Mouse (Mus musculus): ENCODE results near the gene Ttc39a. TPM values are rescaled to one million over a fixed set of nuclear protein-coding genes. Genes with fewer than 3 reads are reported as not detected.
"Not testable (repeated sequence)": the region's sequence is repeated elsewhere in the genome, so short reads cannot be mapped to it uniquely, and the experiment has no call there.

Gene Ttc39a
- 12.9 and 13.7 TPM in 2 replicates for polyA plus RNA-seq (2016; fragmentation: Nextera tagmentation; extraction: Ambion mirVana)

DNA sequence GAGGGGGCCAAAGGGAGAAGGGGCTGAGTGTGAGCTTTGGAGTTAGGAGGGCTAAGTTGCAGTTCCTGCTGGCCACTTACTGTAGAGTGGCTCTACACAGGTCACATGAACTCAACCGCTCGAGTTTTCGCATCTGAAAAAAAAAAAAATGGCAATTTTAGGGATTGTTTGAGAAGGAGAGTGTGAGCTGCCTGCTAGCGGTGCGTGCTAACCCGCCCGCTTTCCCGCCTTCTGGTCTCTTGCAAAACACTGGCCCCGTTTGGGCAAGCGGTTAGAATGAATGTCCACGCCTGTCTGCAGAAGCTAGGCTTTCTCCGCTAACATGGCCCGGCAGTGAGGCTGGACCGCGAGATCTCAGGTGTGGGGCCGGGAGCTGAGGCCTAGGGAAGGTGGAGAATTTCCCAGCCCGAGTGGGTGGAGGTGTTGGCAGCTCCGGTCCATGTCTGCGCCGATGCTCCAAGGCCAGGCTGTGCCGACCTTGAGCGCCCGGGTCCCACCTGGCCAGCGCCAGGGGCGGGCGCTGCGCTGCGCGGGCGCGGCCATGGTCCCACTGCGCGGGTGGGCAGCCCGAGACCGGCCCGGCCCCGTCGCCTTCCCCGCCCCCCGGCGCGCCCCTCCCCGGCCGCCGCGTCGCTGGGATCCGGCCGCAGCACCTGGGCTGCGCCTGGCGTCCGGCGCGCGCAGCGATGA lies at the start of gene Ttc39a:
Gene Ttc39a, plus strand, starts transcription at position 138 of the 690 bp plus-strand sequence.
- WGBS (ENCODE audit: insufficient replicate concordance): under 1% methylated on average over 48 of the region's 56 CpGs
- peak within 1 kb of the TSS; percentile 99 for H3K27ac ChIP-seq
- H3K36me3 ChIP-seq: peaks cover 36% of the 10 kb centered on the region
- H3K4me1 ChIP-seq: peaks cover 71% of the 10 kb centered on the region
- H3K4me2 ChIP-seq: peak within 1 kb of the TSS; percentile 91
- H3K4me3 ChIP-seq: peak within 1 kb of the TSS; percentile 76
- H3K27me3 ChIP-seq (replicated peaks): no peaks in the 10 kb centered on the region
- no peaks in the 10 kb centered on the region for H3K9me3 ChIP-seq (replicated peaks)
- peak; percentile 44 for ATAC-seq
- H3K9ac ChIP-seq: peak within 1 kb of the TSS; percentile 90

- Histone ChIP-seq H3K27ac (no peak overlapping the region), H3K4me2 (no peak overlapping the region), H3K9me3 (replicated peaks) (no peaks in the 10 kb centered on the region), H3K4me3 (no peak overlapping the region), H3K4me1 (no peaks in the 10 kb centered on the region), H3K27me3 (replicated peaks) (no peaks in the 10 kb centered on the region), H3K9ac (no peak overlapping the region), H3K36me3 (peaks cover 78% of the 10 kb centered on the region)
- WGBS (ENCODE audit: insufficient replicate concordance): 81% methylated on average over 1 of the region's 1 CpGs
- no peak for ATAC-seq
Measured at GRCm38 (mm10) chr4:109378107-109378506, 28.3 kb upstream of the Ttc39a start.

- H3K27me3 ChIP-seq (replicated peaks): no peaks in the 10 kb centered on the region
- H3K4me1 ChIP-seq: no peaks in the 10 kb centered on the region
- H3K27ac ChIP-seq: no peak overlapping the region
- no peak for ATAC-seq
- WGBS (ENCODE audit: insufficient replicate concordance): 88% methylated on average over 2 of the region's 2 CpGs
- H3K4me3 ChIP-seq: no peak overlapping the region
- H3K36me3 ChIP-seq: peaks cover 54% of the 10 kb centered on the region
- no peaks in the 10 kb centered on the region for H3K9me3 ChIP-seq (replicated peaks)
- H3K9ac ChIP-seq: no peak overlapping the region
- H3K4me2 ChIP-seq: no peak overlapping the region
Measured at GRCm38 (mm10) chr4:109382457-109382856, 24.0 kb upstream of the Ttc39a start.

DNA sequence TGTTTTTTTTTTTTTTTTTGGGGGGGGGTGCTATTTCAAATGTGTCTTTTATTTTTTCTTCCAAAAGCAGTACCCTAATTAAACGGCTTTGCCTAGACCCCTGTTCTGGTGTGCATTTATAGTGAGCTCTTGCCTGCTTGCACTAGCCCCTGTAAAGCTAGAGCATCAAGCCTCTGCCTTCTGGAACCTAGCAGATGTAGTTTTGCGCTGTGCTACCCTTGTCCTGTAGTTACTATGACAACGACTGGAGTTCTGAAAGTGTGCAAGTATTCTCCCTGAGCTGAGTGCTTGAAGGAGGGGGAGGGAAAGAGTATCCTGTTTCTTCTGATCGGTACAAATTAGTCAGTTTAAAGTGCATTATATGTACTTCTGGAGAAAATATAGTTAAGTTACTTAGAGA lies 20.8 kb upstream of the Ttc39a start:
- H3K9me3 ChIP-seq (replicated peaks): no peaks in the 10 kb centered on the region
- WGBS (ENCODE audit: insufficient replicate concordance): 82% methylated on average over 4 of the region's 4 CpGs
- H3K4me2 ChIP-seq: no peak overlapping the region
- H3K9ac ChIP-seq: no peak overlapping the region
- H3K4me1 ChIP-seq: no peaks in the 10 kb centered on the region
- H3K4me3 ChIP-seq: no peak overlapping the region
- no peak overlapping the region for H3K27ac ChIP-seq
- H3K36me3 ChIP-seq: peaks cover 45% of the 10 kb centered on the region
- ATAC-seq: no peak
- H3K27me3 ChIP-seq (replicated peaks): no peaks in the 10 kb centered on the region

DNA sequence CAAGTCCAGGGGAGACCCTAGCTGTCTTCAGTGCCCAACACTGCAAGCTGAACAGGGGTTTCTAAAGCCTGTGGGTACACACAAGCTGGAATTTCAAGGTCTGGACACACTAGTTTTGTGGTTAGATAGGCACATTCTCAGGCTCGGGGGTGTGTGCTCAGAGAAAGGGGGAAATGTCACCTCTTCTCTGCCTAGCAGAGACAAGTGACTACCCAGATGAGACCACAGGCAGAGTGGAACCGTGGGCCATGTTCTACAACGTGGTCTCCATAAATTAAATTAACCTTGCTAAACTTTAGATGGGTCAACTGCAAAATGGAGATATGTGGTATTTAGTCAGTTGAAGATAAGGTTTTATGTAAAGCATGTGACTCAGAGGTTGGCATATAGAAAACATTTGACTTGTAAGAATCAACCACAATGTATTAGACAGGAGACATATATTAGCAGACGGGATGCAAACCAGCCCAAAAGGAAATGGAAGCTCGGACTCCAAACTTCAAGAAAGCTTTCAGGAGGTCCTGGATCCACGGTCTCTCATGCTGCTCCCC lies 13.1 kb upstream of the Ttc39a start:
- Histone ChIP-seq H3K27ac (no peak overlapping the region), H3K4me2 (peak overlapping the region; percentile 65), H3K36me3 (peaks cover 14% of the 10 kb centered on the region), H3K27me3 (replicated peaks) (peaks cover 3% of the 10 kb centered on the region), H3K9me3 (replicated peaks) (no peaks in the 10 kb centered on the region), H3K4me3 (no peak overlapping the region), H3K4me1 (peaks cover 24% of the 10 kb centered on the region), H3K9ac (no peak overlapping the region)
- no peak for ATAC-seq
- WGBS (ENCODE audit: insufficient replicate concordance): 39% methylated on average over 6 of the region's 6 CpGs

GRCm38 (mm10) chr4:109393902-109394301 lies 12.5 kb upstream of the Ttc39a start:
- WGBS (ENCODE audit: insufficient replicate concordance): 22% methylated on average over 13 of the region's 13 CpGs
- H3K9ac ChIP-seq: peak overlapping the region; percentile 43; the same call in 1 of the 2 replicates
- peak overlapping the region; percentile 22 for H3K4me3 ChIP-seq

DNA sequence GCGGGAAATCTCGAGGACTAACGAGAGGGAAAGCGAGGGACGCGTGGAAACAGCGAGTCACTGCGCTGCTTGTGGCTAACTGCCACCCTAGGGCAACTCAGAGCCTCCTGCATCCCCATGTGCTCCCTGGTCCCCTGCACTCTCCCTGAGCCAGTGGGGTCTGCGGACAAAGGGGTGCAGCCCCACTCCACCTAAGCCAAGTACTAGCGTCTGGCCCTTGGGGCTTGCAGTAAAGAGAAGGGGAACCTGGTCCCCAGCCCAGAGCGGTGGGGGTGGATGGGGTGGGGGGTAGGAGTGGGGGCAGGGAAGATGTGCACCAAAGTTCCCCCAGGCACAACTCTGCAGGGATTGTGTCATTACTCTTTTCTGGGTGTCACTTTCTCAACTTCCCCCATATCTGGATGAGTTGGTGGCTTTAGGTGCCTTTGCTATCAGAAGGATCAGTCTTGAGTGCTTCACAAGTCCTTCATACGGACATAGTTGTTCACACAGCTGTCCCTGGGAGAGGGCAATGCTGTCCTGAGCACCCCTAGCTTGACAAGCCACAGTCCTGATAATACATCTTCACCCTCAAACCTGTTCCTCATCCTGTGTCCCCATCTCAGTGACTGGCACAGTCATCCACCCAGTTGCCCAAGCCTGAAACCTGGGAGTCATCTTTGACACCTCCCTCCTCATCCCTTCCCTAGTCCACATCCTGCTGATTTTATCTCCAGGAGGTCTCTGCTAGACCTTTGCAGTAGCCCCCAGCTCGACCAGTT lies 11.9 kb upstream of the Ttc39a start:
- Histone ChIP-seq H3K27ac (no peak overlapping the region), H3K36me3 (peaks cover 3% of the 10 kb centered on the region), H3K9ac (peak overlapping the region; percentile 43; the same call in 1 of the 2 replicates), H3K9me3 (replicated peaks) (no peaks in the 10 kb centered on the region), H3K27me3 (replicated peaks) (peaks cover 3% of the 10 kb centered on the region), H3K4me3 (peak overlapping the region; percentile 22), H3K4me2 (peak overlapping the region; percentile 65), H3K4me1 (peaks cover 24% of the 10 kb centered on the region)
- 0 out of 2 replicates have a peak, but pooled peaks have one; percentile 21 for ATAC-seq
- 32% methylated on average over 13 of the region's 13 CpGs for WGBS (ENCODE audit: insufficient replicate concordance)

More at GRCm38 (mm10) chr4:109393902-109394301, 12.5 kb upstream of the Ttc39a start:
- Histone ChIP-seq H3K36me3 (peaks cover 8% of the 10 kb centered on the region), H3K4me2 (peak overlapping the region; percentile 65), H3K27me3 (replicated peaks) (peaks cover 3% of the 10 kb centered on the region), H3K9me3 (replicated peaks) (no peaks in the 10 kb centered on the region), H3K27ac (no peak overlapping the region), H3K4me1 (peaks cover 24% of the 10 kb centered on the region)
- peak; percentile 83 for ATAC-seq

GRCm38 (mm10) chr4:109400366-109400980 lies 6.0 kb upstream of the Ttc39a start:
- no peaks in the 10 kb centered on the region; the same call in 1 of the 2 replicates for H3K27me3 ChIP-seq (replicated peaks)
- no peaks in the 10 kb centered on the region for H3K9me3 ChIP-seq (replicated peaks)
- no peak overlapping the region for H3K9ac ChIP-seq
- peaks cover 17% of the 10 kb centered on the region for H3K4me1 ChIP-seq
- 75% methylated on average over 10 of the region's 10 CpGs for WGBS (ENCODE audit: insufficient replicate concordance)
- H3K4me3 ChIP-seq: no peak overlapping the region
- H3K27ac ChIP-seq: peak overlapping the region; percentile 4; the same call in 1 of the 2 replicates
- H3K4me2 ChIP-seq: no peak overlapping the region
- H3K36me3 ChIP-seq: peaks cover 41% of the 10 kb centered on the region
- no peak for ATAC-seq

- no peak overlapping the region for H3K4me2 ChIP-seq
- H3K9me3 ChIP-seq (replicated peaks): no peaks in the 10 kb centered on the region
- H3K9ac ChIP-seq: no peak overlapping the region
- H3K4me3 ChIP-seq: no peak overlapping the region
- WGBS (ENCODE audit: insufficient replicate concordance): 59% methylated on average over 5 of the region's 5 CpGs
- no peak overlapping the region for H3K27ac ChIP-seq
- peaks cover 41% of the 10 kb centered on the region for H3K36me3 ChIP-seq
- H3K27me3 ChIP-seq (replicated peaks): no peaks in the 10 kb centered on the region; the same call in 1 of the 2 replicates
- H3K4me1 ChIP-seq: peaks cover 23% of the 10 kb centered on the region
- no peak for ATAC-seq
Measured at GRCm38 (mm10) chr4:109401176-109401689, 5.2 kb upstream of the Ttc39a start.

- not testable (repeated sequence) for H3K9me3 ChIP-seq (replicated peaks); H3K27me3 ChIP-seq (replicated peaks)
- 0 out of 2 replicates have a peak, but pooled peaks have one; percentile 6 for ATAC-seq
- Histone ChIP-seq H3K4me3 (peak overlapping the region; percentile 76), H3K27ac (peak overlapping the region; percentile 99), H3K9ac (peak overlapping the region; percentile 90), H3K36me3 (peaks cover 44% of the 10 kb centered on the region), H3K4me2 (peak overlapping the region; percentile 91), H3K4me1 (peaks cover 55% of the 10 kb centered on the region)
- WGBS (ENCODE audit: insufficient replicate concordance): 77% methylated on average over 3 of the region's 3 CpGs
Measured at GRCm38 (mm10) chr4:109404908-109405307, 1.5 kb upstream of the Ttc39a start.

- Histone ChIP-seq H3K27ac (peak overlapping the region; percentile 99), H3K4me2 (peak overlapping the region; percentile 91), H3K9ac (peak overlapping the region; percentile 90), H3K9me3 (replicated peaks) (no peaks in the 10 kb centered on the region), H3K27me3 (replicated peaks) (no peaks in the 10 kb centered on the region), H3K36me3 (peaks cover 46% of the 10 kb centered on the region), H3K4me1 (peaks cover 60% of the 10 kb centered on the region), H3K4me3 (peak overlapping the region; percentile 76)
- peak; percentile 17 for ATAC-seq
- WGBS (ENCODE audit: insufficient replicate concordance): 53% methylated on average over 8 of the region's 8 CpGs
Measured at GRCm38 (mm10) chr4:109405415-109405814, 1.0 kb upstream of the Ttc39a start.

Measured in liver, embryonic 12.5 days (tissue).